8 mouse cellular contexts compared by ENCODE assay signal in genomic region chr5:100499831-100500304, GRCm38 (mm10). TPM values are rescaled to one million over a fixed set of nuclear protein-coding genes. Genes with fewer than 3 reads are reported as not detected.
A peak's percentile ranks its signal among the peaks of the same experiment; 100 is the strongest.
DNase-seq lines count a peak whose midpoint lies in the region; ATAC-seq and TF ChIP-seq lines count a peak whose summit lies in the region.

No protein-coding gene starts in this region.

- H3K9me3 ChIP-seq in G1E (replicated peaks), result no peaks in the 10 kb centered on the region
- H3K9me3 ChIP-seq in megakaryocyte, embryonic 14.5 days, result no peaks in the 10 kb centered on the region

- DNase-seq in G1E (ENCODE audit: low spot score), result peak; percentile 46
- DNase-seq in heart, postnatal 36 days, result peak; percentile 20 to 27
- peak; percentile 19 to 33 for DNase-seq in left cerebral cortex, adult 8-10 months (ENCODE audit: low spot score in 2 of 2)
- DNase-seq in right cerebral cortex, postnatal 36 days (ENCODE audit: low spot score in 2 of 2), result peak; percentile 31 to 32

- TF ChIP-seq CTCF in G1E (IDR thresholded peaks at IDR 0.05; ENCODE audit: low read depth, low read length), result no peak
- no peak for TF ChIP-seq CTCF in bone marrow macrophage, adult 2 months (IDR thresholded peaks at IDR 0.05; ENCODE audit: low read depth, low read length)

- H3K27me3 ChIP-seq in G1E (ENCODE audit: insufficient read depth, low read length), result no peaks in the 10 kb centered on the region
- no peaks in the 10 kb centered on the region for H3K27me3 ChIP-seq in megakaryocyte, embryonic 14.5 days (replicated peaks)

- intact Hi-C loops in heart, postnatal 36 days (cut with DNase I), result loop anchor here (1.0 to 10.0 kb wide), 3 partner anchors 18 to 525 kb away; partner anchors contain the start of genes 4930524J08Rik, Cops4 and Hnrnpd

- peaks cover 6% of the 10 kb centered on the region for H3K36me3 ChIP-seq in G1E (replicated peaks)
- H3K36me3 ChIP-seq in megakaryocyte, embryonic 14.5 days (replicated peaks; ENCODE audit: low read length), result no peaks in the 10 kb centered on the region

- H3K4me1 ChIP-seq in G1E (ENCODE audit: insufficient read depth, low read depth, low read length), result peaks cover 38% of the 10 kb centered on the region
- peaks cover 5% of the 10 kb centered on the region for H3K4me1 ChIP-seq in bone marrow macrophage, adult 2 months (ENCODE audit: control insufficient read depth, insufficient read depth, low read length)
- peaks cover 39% of the 10 kb centered on the region for H3K4me1 ChIP-seq in megakaryocyte, embryonic 14.5 days

- ATAC-seq in G1E (ENCODE audit: extremely low read depth, insufficient number of reproducible peaks, low FRiP score, poor library complexity, severe bottlenecking), result no peak
- peak; percentile 53 for ATAC-seq in erythroblast, adult 5-6 weeks (replicated peaks; ENCODE audit: low FRiP score, poor library complexity, severe bottlenecking)
- no peak for ATAC-seq in activated CD4-positive, CD25-positive, alpha-beta regulatory T cell, adult 4 months

- no peak for TF ChIP-seq POLR2A in bone marrow macrophage, adult 2 months (IDR thresholded peaks at IDR 0.05; ENCODE audit: borderline replicate concordance, low read depth, low read length)

- peak overlapping the region; percentile 83 for H3K4me3 ChIP-seq in G1E (ENCODE audit: low read depth, low read length)
- peak overlapping the region; percentile 97 for H3K4me3 ChIP-seq in bone marrow macrophage, adult 2 months (ENCODE audit: insufficient read depth, low read length)
- H3K4me3 ChIP-seq in megakaryocyte, embryonic 14.5 days (replicated peaks), result peak overlapping the region; percentile 97

- peak overlapping the region; percentile 51 for H3K27ac ChIP-seq in bone marrow macrophage, adult 2 months (ENCODE audit: insufficient read depth, low read depth, low read length)

RNA-seq across cellular contexts. Expression of gene Lin54, which starts 0.6 kb away (rescaled TPM):
- total RNA-seq in G1E (2014; fragmentation: Nextera tagmentation) (75.2 and 76.0 TPM in 2 replicates), G1E (2017) (79.3 and 80.4 TPM in 2 replicates)
- 2.2 and 2.7 TPM in 2 replicates for polyA plus RNA-seq in G1E (2012)
- 12.1 and 13.9 TPM in 2 replicates for polyA plus RNA-seq in bone marrow macrophage, adult 2 months (2012; ENCODE audit: insufficient read depth, insufficient read length, missing spikeins)
- 27.2 and 29.0 TPM in 2 replicates for total RNA-seq in erythroblast, adult 5-6 weeks (2015; ENCODE audit: low replicate concordance)
- 17.7 and 19.5 TPM in 2 replicates for total RNA-seq in erythroblast, adult 5-6 weeks (2017; ENCODE audit: low replicate concordance)
- total RNA-seq in heart, postnatal 36 days (2021), result 1 to 10 TPM; 8.3 to 8.6 TPM
- 10 to 100 TPM; 24.4 to 26.8 (median 25.6) TPM for total RNA-seq in left cerebral cortex, adult 8-10 months (2022)
- 0.39 TPM in 1 of 2 replicates, not detected in the other for polyA plus RNA-seq in megakaryocyte, embryonic 14.5 days (2012; ENCODE audit: insufficient read depth, low replicate concordance)
- polyA plus RNA-seq in activated CD4-positive, CD25-positive, alpha-beta regulatory T cell, adult 4 months (2017; shearing (Covaris generic)), result 10 to 100 TPM in 1 of 2 experiments, 1 to 10 TPM in 1; 8.0 to 10.8 TPM

RNA-seq across cellular contexts. Expression of gene Cops4, which starts 18.2 kb away (rescaled TPM):
- 76.7 and 84.4 TPM in 2 replicates for total RNA-seq in G1E (2014; fragmentation: Nextera tagmentation)
- total RNA-seq in G1E (2017), result 120 and 129 TPM in 2 replicates
- polyA plus RNA-seq in G1E (2012), result 4.9 and 11.9 TPM in 2 replicates
- 46.4 and 50.7 TPM in 2 replicates for polyA plus RNA-seq in bone marrow macrophage, adult 2 months (2012; ENCODE audit: insufficient read depth, insufficient read length, missing spikeins)
- total RNA-seq in erythroblast, adult 5-6 weeks (2015; ENCODE audit: low replicate concordance), result 19.4 and 27.5 TPM in 2 replicates
- 19.7 and 30.5 TPM in 2 replicates for total RNA-seq in erythroblast, adult 5-6 weeks (2017; ENCODE audit: low replicate concordance)
- 10 to 100 TPM; 85.7 to 85.8 TPM for total RNA-seq in heart, postnatal 36 days (2021)
- 10 to 100 TPM; 82.2 to 89.7 (median 88.3) TPM for total RNA-seq in left cerebral cortex, adult 8-10 months (2022)
- 2.9 and 14.4 TPM in 2 replicates for polyA plus RNA-seq in megakaryocyte, embryonic 14.5 days (2012; ENCODE audit: insufficient read depth, low replicate concordance)
- polyA plus RNA-seq in activated CD4-positive, CD25-positive, alpha-beta regulatory T cell, adult 4 months (2017; shearing (Covaris generic)), result 100 to 1,000 TPM in 1 of 2 experiments, 10 to 100 TPM in 1; 97.9 to 108 TPM
